ENCODE assay signal across 8 mouse cellular contexts in genomic region chr14:26969856-26970407, GRCm38 (mm10). TPM values are rescaled to one million over a fixed set of nuclear protein-coding genes. Genes with fewer than 3 reads are reported as not detected.
DNase-seq lines count a peak whose midpoint lies in the region; ATAC-seq lines count a peak whose summit lies in the region.

No protein-coding gene starts in this region.

- H3K4me3 ChIP-seq in forebrain, embryonic 14.5 days (ENCODE audit: low read depth, low read length), result peak overlapping the region; percentile 95
- peak overlapping the region; percentile 63 for H3K4me3 ChIP-seq in intestine, embryonic 14.5 days (ENCODE audit: low read depth, low read length)
- peak overlapping the region; percentile 85 for H3K4me3 ChIP-seq in limb, embryonic 13.5 days
- H3K4me3 ChIP-seq in midbrain, embryonic 15.5 days, result peak overlapping the region; percentile 91

- H3K27me3 ChIP-seq in forebrain, embryonic 14.5 days (replicated peaks; ENCODE audit: control insufficient read depth, insufficient read depth, low read length), result no peaks in the 10 kb centered on the region
- no peaks in the 10 kb centered on the region for H3K27me3 ChIP-seq in intestine, embryonic 14.5 days (replicated peaks; ENCODE audit: control insufficient read depth, insufficient read depth, low read length)
- H3K27me3 ChIP-seq in limb, embryonic 13.5 days, result no peaks in the 10 kb centered on the region
- no peaks in the 10 kb centered on the region for H3K27me3 ChIP-seq in midbrain, embryonic 15.5 days (replicated peaks)

- peak; percentile 86 for ATAC-seq in forebrain, embryonic 14.5 days
- ATAC-seq in intestine, embryonic 14.5 days (replicated peaks; ENCODE audit: low FRiP score, low TSS enrichment, low read depth), result peak; percentile 85
- ATAC-seq in limb, embryonic 13.5 days (ENCODE audit: low FRiP score, low read depth), result peak; percentile 81
- peak; percentile 79 for ATAC-seq in midbrain, embryonic 15.5 days (replicated peaks)

- DNase-seq in lung, adult 18-20 months, result peak; percentile 53 to 56
- DNase-seq in lung, postnatal 4 days, result no peak
- DNase-seq in cerebellum, adult 11 months, result peak; percentile 60
- peak; percentile 77 for DNase-seq in forebrain, embryonic 14.5 days (ENCODE audit: low spot score)
- peak; percentile 87 for DNase-seq in intestine, embryonic 14.5 days (ENCODE audit: low spot score)
- DNase-seq in testis, postnatal 14 days (ENCODE audit: low spot score), result peak; percentile 82

- peak overlapping the region; percentile 85 for H3K27ac ChIP-seq in forebrain, embryonic 14.5 days (ENCODE audit: low read depth, low read length)
- peak overlapping the region; percentile 79 for H3K27ac ChIP-seq in intestine, embryonic 14.5 days (ENCODE audit: low read depth)
- H3K27ac ChIP-seq in limb, embryonic 13.5 days, result peak overlapping the region; percentile 92
- peak overlapping the region; percentile 93 for H3K27ac ChIP-seq in midbrain, embryonic 15.5 days

- under 1% methylated on average over 48 of the region's 62 CpGs for WGBS in forebrain, embryonic 14.5 days
- WGBS in intestine, embryonic 14.5 days, result under 1% methylated on average over 62 of the region's 62 CpGs
- under 1% methylated on average over 47 of the region's 62 CpGs for WGBS in limb, embryonic 13.5 days
- under 1% methylated on average over 62 of the region's 62 CpGs for WGBS in midbrain, embryonic 15.5 days

- H3K9ac ChIP-seq in forebrain, embryonic 14.5 days (ENCODE audit: low read length), result peak overlapping the region; percentile 90
- peak overlapping the region; percentile 92 for H3K9ac ChIP-seq in intestine, embryonic 14.5 days (ENCODE audit: low read length)
- H3K9ac ChIP-seq in limb, embryonic 13.5 days, result peak overlapping the region; percentile 88
- H3K9ac ChIP-seq in midbrain, embryonic 15.5 days, result peak overlapping the region; percentile 88

- H3K9me3 ChIP-seq in forebrain, embryonic 14.5 days (replicated peaks; ENCODE audit: control insufficient read depth, low read length), result no peaks in the 10 kb centered on the region
- no peaks in the 10 kb centered on the region for H3K9me3 ChIP-seq in intestine, embryonic 14.5 days (ENCODE audit: control insufficient read depth, low read length)
- no peaks in the 10 kb centered on the region for H3K9me3 ChIP-seq in limb, embryonic 13.5 days
- no peaks in the 10 kb centered on the region for H3K9me3 ChIP-seq in midbrain, embryonic 15.5 days

- peaks cover 7% of the 10 kb centered on the region; the same call in 1 of the 2 replicates for H3K4me1 ChIP-seq in forebrain, embryonic 14.5 days (ENCODE audit: control insufficient read depth, insufficient read depth, low read length)
- H3K4me1 ChIP-seq in intestine, embryonic 14.5 days (replicated peaks; ENCODE audit: control insufficient read depth, insufficient read depth, low read length), result peaks cover 8% of the 10 kb centered on the region
- peaks cover 15% of the 10 kb centered on the region for H3K4me1 ChIP-seq in limb, embryonic 13.5 days
- peaks cover 20% of the 10 kb centered on the region for H3K4me1 ChIP-seq in midbrain, embryonic 15.5 days

- H3K36me3 ChIP-seq in forebrain, embryonic 14.5 days (ENCODE audit: control insufficient read depth, insufficient read depth, low read length), result no peaks in the 10 kb centered on the region
- H3K36me3 ChIP-seq in intestine, embryonic 14.5 days (ENCODE audit: control insufficient read depth, insufficient read depth, low read length), result no peaks in the 10 kb centered on the region
- no peaks in the 10 kb centered on the region for H3K36me3 ChIP-seq in limb, embryonic 13.5 days
- H3K36me3 ChIP-seq in midbrain, embryonic 15.5 days (replicated peaks), result no peaks in the 10 kb centered on the region

- H3K4me2 ChIP-seq in forebrain, embryonic 14.5 days (ENCODE audit: low read length), result peak overlapping the region; percentile 66
- peak overlapping the region; percentile 73 for H3K4me2 ChIP-seq in intestine, embryonic 14.5 days (ENCODE audit: low read length)
- H3K4me2 ChIP-seq in limb, embryonic 13.5 days (replicated peaks), result peak overlapping the region; percentile 69
- H3K4me2 ChIP-seq in midbrain, embryonic 15.5 days, result peak overlapping the region; percentile 64

RNA-seq across cellular contexts. Expression of gene Appl1, which starts 1.1 kb away (rescaled TPM):
- 62.4 and 86.8 TPM in 2 replicates for polyA plus RNA-seq in forebrain, embryonic 14.5 days (2014; fragmentation: Nextera tagmentation; extraction: Ambion mirVana)
- polyA plus RNA-seq in intestine, embryonic 14.5 days (2014; fragmentation: Nextera tagmentation; extraction: Ambion mirVana), result 38.4 and 43.8 TPM in 2 replicates
- polyA plus RNA-seq in limb, embryonic 13.5 days (2015; fragmentation: Nextera tagmentation; extraction: Ambion mirVana), result 51.5 and 54.4 TPM in 2 replicates
- 53.1 and 55.8 TPM in 2 replicates for polyA plus RNA-seq in midbrain, embryonic 15.5 days (2015; fragmentation: Nextera tagmentation; extraction: Ambion mirVana)

RNA-seq across cellular contexts. Expression of gene Hesx1, which starts 24.3 kb away (rescaled TPM):
- polyA plus RNA-seq in forebrain, embryonic 14.5 days (2014; fragmentation: Nextera tagmentation; extraction: Ambion mirVana), result not detected in 2 replicates
- 0.31 and 0.37 TPM in 2 replicates for polyA plus RNA-seq in intestine, embryonic 14.5 days (2014; fragmentation: Nextera tagmentation; extraction: Ambion mirVana)
- 0.15 and 0.27 TPM in 2 replicates for polyA plus RNA-seq in limb, embryonic 13.5 days (2015; fragmentation: Nextera tagmentation; extraction: Ambion mirVana)
- 0.23 and 0.29 TPM in 2 replicates for polyA plus RNA-seq in midbrain, embryonic 15.5 days (2015; fragmentation: Nextera tagmentation; extraction: Ambion mirVana)

Comparison
In these comparisons a context has a peak if more than half of its experiments do, and no peak if none do; other contexts are left out.
1. DNase-seq: peak in lung, adult 18-20 months (2 of 2), cerebellum, adult 11 months (single experiment), forebrain, embryonic 14.5 days (single experiment), intestine, embryonic 14.5 days (single experiment) and testis, postnatal 14 days (single experiment); none in lung, postnatal 4 days (0 of 2).
2. Peak in every context shown above with its lines, with median percentiles within 50 percentile points of each other: ATAC-seq, H3K27ac ChIP-seq, H3K4me2 ChIP-seq, H3K4me3 ChIP-seq and H3K9ac ChIP-seq.